In genomic region chr17:8433978-8434960, GRCm38 (mm10) we compare ENCODE assay signal across 9 mouse cellular contexts. TPM values are rescaled to one million over a fixed set of nuclear protein-coding genes. Genes with fewer than 3 reads are reported as not detected.
DNase-seq lines count a peak whose midpoint lies in the region; ATAC-seq lines count a peak whose summit lies in the region.
"Had no signal": no experiment of that assay in that cellular context is flagged by ENCODE, and none has a peak within 500 bp of the region (broad histone marks: within the 10 kb centered on the region; RNA-seq: fewer than 3 reads in every experiment).

T (plus strand) TSS chr17:8434423.

- H3K9me3 ChIP-seq in liver, embryonic 11.5 days (ENCODE audit: control insufficient read depth, low read length) = no peaks in the 10 kb centered on the region
- no peaks in the 10 kb centered on the region for H3K9me3 ChIP-seq in forebrain, embryonic 12.5 days
- no peaks in the 10 kb centered on the region for H3K9me3 ChIP-seq in limb, embryonic 11.5 days (ENCODE audit: control insufficient read depth, low read length)
- no peaks in the 10 kb centered on the region for H3K9me3 ChIP-seq in stomach, embryonic 14.5 days (ENCODE audit: control insufficient read depth, low read depth, low read length)

- 1% methylated on average over 65 of the region's 65 CpGs for WGBS in liver, embryonic 11.5 days
- under 1% methylated on average over 64 of the region's 65 CpGs for WGBS in forebrain, embryonic 12.5 days
- under 1% methylated on average over 64 of the region's 65 CpGs for WGBS in limb, embryonic 11.5 days
- 1% methylated on average over 64 of the region's 65 CpGs for WGBS in stomach, embryonic 14.5 days

- H3K36me3 ChIP-seq in liver, embryonic 11.5 days (ENCODE audit: control insufficient read depth, insufficient read depth, low read length) = no peaks in the 10 kb centered on the region
- H3K36me3 ChIP-seq in forebrain, embryonic 12.5 days (replicated peaks) = no peaks in the 10 kb centered on the region
- no peaks in the 10 kb centered on the region for H3K36me3 ChIP-seq in limb, embryonic 11.5 days (ENCODE audit: control insufficient read depth, insufficient read depth, low read length)
- no peaks in the 10 kb centered on the region for H3K36me3 ChIP-seq in stomach, embryonic 14.5 days (ENCODE audit: control insufficient read depth, insufficient read depth, low read length)

- no peaks in the 10 kb centered on the region for H3K4me1 ChIP-seq in liver, embryonic 11.5 days (replicated peaks; ENCODE audit: control insufficient read depth, insufficient read depth, low read length)
- H3K4me1 ChIP-seq in forebrain, embryonic 12.5 days = peaks cover 15% of the 10 kb centered on the region; the same call in 1 of the 2 replicates
- H3K4me1 ChIP-seq in limb, embryonic 11.5 days (ENCODE audit: control insufficient read depth, insufficient read depth, low read length) = peaks cover 11% of the 10 kb centered on the region
- H3K4me1 ChIP-seq in stomach, embryonic 14.5 days (ENCODE audit: control insufficient read depth, insufficient read depth, low read length) = 0 out of 2 replicates have a peak, but pooled peaks cover 3% of the 10 kb centered on the region

- H3K4me2 ChIP-seq in liver, embryonic 11.5 days = peak within 1 kb of the TSS; percentile 39
- H3K4me2 ChIP-seq in forebrain, embryonic 12.5 days = peak within 1 kb of the TSS; percentile 39
- H3K4me2 ChIP-seq in limb, embryonic 11.5 days (ENCODE audit: low read depth, severe bottlenecking) = peak within 1 kb of the TSS; percentile 64
- peak within 1 kb of the TSS; percentile 37 for H3K4me2 ChIP-seq in stomach, embryonic 14.5 days (replicated peaks; ENCODE audit: low read depth, low read length)

- peaks cover 90% of the 10 kb centered on the region for H3K27me3 ChIP-seq in liver, embryonic 11.5 days (replicated peaks; ENCODE audit: control insufficient read depth, insufficient read depth, low read length)
- H3K27me3 ChIP-seq in forebrain, embryonic 12.5 days = peaks cover 99% of the 10 kb centered on the region
- peaks cover 96% of the 10 kb centered on the region for H3K27me3 ChIP-seq in limb, embryonic 11.5 days (ENCODE audit: control insufficient read depth, insufficient read depth, low read length)
- H3K27me3 ChIP-seq in stomach, embryonic 14.5 days (ENCODE audit: control insufficient read depth, insufficient read depth, low read length) = peaks cover 79% of the 10 kb centered on the region

- DNase-seq in liver, embryonic 11.5 days (ENCODE audit: low spot score) = no peak
- DNase-seq in liver = no peak
- DNase-seq in limb, embryonic 11.5 days (ENCODE audit: low spot score) = peak; percentile 49
- DNase-seq in spleen, adult 18-20 months = no peak
- DNase-seq in frontal cortex, postnatal 10 days (ENCODE audit: low spot score in 2 of 2) = no peak
- DNase-seq: cerebellum, adult 11-12 months; gastrocnemius, adult 2 months had no signal

- ATAC-seq in liver, embryonic 11.5 days (replicated peaks; ENCODE audit: low FRiP score) = no peak
- no peak for ATAC-seq in forebrain, embryonic 12.5 days (ENCODE audit: low FRiP score)
- no peak for ATAC-seq in limb, embryonic 11.5 days (ENCODE audit: insufficient number of reproducible peaks, low FRiP score, low TSS enrichment, low read depth)
- no peak; the same call in 1 of the 2 replicates for ATAC-seq in stomach, embryonic 14.5 days (ENCODE audit: insufficient number of reproducible peaks, insufficient read depth, low FRiP score, low read depth)

- no peak within 1 kb of the TSS for H3K9ac ChIP-seq in liver, embryonic 11.5 days (ENCODE audit: low read depth, low read length)
- H3K9ac ChIP-seq in forebrain, embryonic 12.5 days = no peak within 1 kb of the TSS
- H3K9ac ChIP-seq in limb, embryonic 11.5 days (ENCODE audit: low read length) = 0 out of 2 replicates have a peak within 1 kb of the TSS, but pooled peaks have one; percentile 17
- H3K9ac ChIP-seq in stomach, embryonic 14.5 days (replicated peaks; ENCODE audit: low read depth, low read length) = no peak within 1 kb of the TSS

- H3K27ac ChIP-seq in liver, embryonic 11.5 days (ENCODE audit: low read depth, low read length) = no peak within 1 kb of the TSS
- H3K27ac ChIP-seq in forebrain, embryonic 12.5 days = no peak within 1 kb of the TSS
- H3K27ac ChIP-seq in limb, embryonic 11.5 days (replicated peaks; ENCODE audit: low read depth, low read length) = no peak within 1 kb of the TSS
- no peak within 1 kb of the TSS for H3K27ac ChIP-seq in stomach, embryonic 14.5 days (ENCODE audit: low read length)
- H3K27ac ChIP-seq: gastrocnemius, adult 2 months had no signal

- H3K4me3 ChIP-seq in liver, embryonic 11.5 days (ENCODE audit: low read depth, low read length) = peak within 1 kb of the TSS; percentile 30
- peak within 1 kb of the TSS; percentile 25 for H3K4me3 ChIP-seq in forebrain, embryonic 12.5 days (replicated peaks)
- H3K4me3 ChIP-seq in limb, embryonic 11.5 days (ENCODE audit: low read depth, low read length) = peak within 1 kb of the TSS; percentile 30
- H3K4me3 ChIP-seq in stomach, embryonic 14.5 days (ENCODE audit: low read depth, low read length) = peak within 1 kb of the TSS; percentile 19
- H3K4me3 ChIP-seq: gastrocnemius, adult 2 months had no signal

RNA-seq across cellular contexts. Expression of gene T, which starts in this region (rescaled TPM):
- polyA plus RNA-seq in liver, embryonic 11.5 days (2014; fragmentation: Nextera tagmentation; extraction: Ambion mirVana) = not detected in 2 replicates
- 0.74 and 1.2 TPM in 2 replicates for polyA plus RNA-seq in forebrain, embryonic 12.5 days (2016; fragmentation: Nextera tagmentation; extraction: Ambion mirVana)
- 1.1 and 1.5 TPM in 2 replicates for polyA plus RNA-seq in limb, embryonic 11.5 days (2014; fragmentation: Nextera tagmentation; extraction: Ambion mirVana)
- 0.71 and 0.87 TPM in 2 replicates for polyA plus RNA-seq in stomach, embryonic 14.5 days (2014; fragmentation: Nextera tagmentation; extraction: Ambion mirVana)
